Mouse (Mus musculus) midbrain, embryonic 13.5 days (tissue): ENCODE data around the gene Prss47. TPM values are rescaled to one million over a fixed set of nuclear protein-coding genes. Genes with fewer than 3 reads are reported as not detected.

ENCODE experiments used
- polyA plus RNA-seq: library from polyadenylated mRNA; unstranded; fragments of >200 nt; fragmentation: Nextera tagmentation; extraction: Ambion mirVana; gene quantifications from 2 replicates; pipeline ENCODE4 v1.2.1, GENCODE M21; 2015

Gene Prss47
- polyA plus RNA-seq, 1 experiment from 2014 or later: not detected

Other genes with a start within 250 kb of the Prss47 start
- gene Cntnap3, start 148.8 kb downstream of the Prss47 start, polyA plus RNA-seq: 0.19 and 0.30 TPM in 2 replicates
- gene Spata31, start 135.4 kb downstream of the Prss47 start, polyA plus RNA-seq: not detected in 2 replicates
- not detected in 2 replicates for gene Spata31d1c, start 19.7 kb downstream of the Prss47 start, polyA plus RNA-seq
- gene Mfsd14b, start 60.2 kb upstream of the Prss47 start, polyA plus RNA-seq: 27.4 and 31.3 TPM in 2 replicates
- gene Olfr465-ps1, start 85.3 kb upstream of the Prss47 start, polyA plus RNA-seq: not detected in 2 replicates
- not detected in 2 replicates for gene Olfr466, start 97.5 kb upstream of the Prss47 start, polyA plus RNA-seq
- not detected in 2 replicates for gene Nlrp4f, start 153.2 kb upstream of the Prss47 start, polyA plus RNA-seq
- gene Gm10775, start 206.8 kb upstream of the Prss47 start, polyA plus RNA-seq: not detected in 2 replicates
- 20.5 and 22.1 TPM in 2 replicates for gene Zfp369, start 226.1 kb upstream of the Prss47 start, polyA plus RNA-seq